Mouse (Mus musculus): Measurements from ENCODE around the gene Brd1.

DNA sequence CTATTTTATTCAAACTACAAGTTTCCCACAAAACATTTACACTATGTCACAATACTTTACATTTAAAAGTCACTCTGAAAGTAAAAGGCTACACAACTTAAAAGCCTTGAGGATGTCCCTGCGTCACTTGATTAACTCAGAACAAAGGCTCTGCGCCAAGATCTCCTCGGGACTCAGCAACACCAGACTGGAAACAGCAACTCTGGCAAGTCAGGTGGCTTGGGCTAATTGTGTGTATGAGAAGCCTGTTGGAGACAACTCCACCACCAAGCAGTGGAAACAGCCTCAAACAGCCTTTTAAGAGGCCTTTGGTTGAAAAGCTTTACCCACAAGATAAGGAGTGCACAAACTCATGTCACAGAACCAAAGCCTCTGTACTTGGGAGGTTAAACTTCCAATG is 31.5 kb downstream of the Brd1 start:
- TF ChIP-seq CTCF (IDR thresholded peaks at IDR 0.05; ENCODE audit: low read depth) = no peak
- TF ChIP-seq EP300 (IDR thresholded peaks at IDR 0.05; ENCODE audit: low read depth) = no peak

All from liver, postnatal 0 days (tissue).